Mouse (Mus musculus): ENCODE measurements at regions not wholly inside any gene's neighbourhood (a gene's known extent, or its start where the extent isn't known, plus 50 kb on each side); places are given as distances from the start of the nearest gene placed in this dataset.

DNA sequence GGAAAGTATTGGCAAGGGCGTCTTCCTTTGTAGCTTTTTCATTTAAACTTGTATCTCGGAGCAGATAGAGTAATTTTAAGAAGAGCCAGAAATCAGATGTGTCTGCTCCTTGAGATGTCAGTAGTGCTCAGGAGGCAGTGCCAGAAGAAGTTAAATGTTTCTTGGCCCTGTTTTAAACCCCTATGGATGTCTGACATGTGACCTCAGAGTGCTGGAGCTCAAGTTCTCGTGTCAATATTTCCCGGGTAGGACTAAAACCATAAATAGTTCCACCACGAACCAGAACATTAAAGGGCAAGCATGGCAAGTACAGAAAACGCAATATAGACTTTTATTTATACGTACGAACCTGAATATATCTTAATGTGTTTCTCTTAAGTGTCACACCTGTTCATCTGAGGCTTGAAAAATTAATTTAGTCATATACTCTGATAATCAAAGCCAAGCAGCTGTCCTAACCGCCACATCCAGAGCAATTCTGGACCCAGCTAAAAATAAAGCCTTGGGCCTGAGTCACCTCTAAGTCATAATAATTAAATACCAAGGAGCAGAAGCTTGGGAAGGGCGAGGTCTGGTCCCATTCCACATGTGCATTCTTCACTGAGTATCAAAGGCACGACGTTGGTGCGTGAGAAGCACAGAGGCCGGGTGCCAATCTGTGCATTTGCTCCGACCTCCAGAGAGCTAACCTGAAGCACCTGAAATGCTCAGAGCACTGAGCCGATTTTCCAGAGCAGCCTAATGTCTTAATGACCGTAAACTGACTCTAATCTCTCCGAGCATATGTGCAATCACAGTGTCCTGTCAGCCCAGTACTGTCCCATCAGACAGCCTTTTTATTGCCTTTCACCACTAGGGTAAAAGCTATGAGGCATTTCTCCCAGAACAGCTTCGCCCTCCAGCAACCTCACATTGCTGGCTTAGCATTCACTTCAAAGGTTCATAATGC is 139.8 kb downstream of the Hs3st3b1 start:
- intact Hi-C loops (cut with DNase I): no loop called here
- no peak for DNase-seq (ENCODE audit: low spot score in 2 of 2)

DNA sequence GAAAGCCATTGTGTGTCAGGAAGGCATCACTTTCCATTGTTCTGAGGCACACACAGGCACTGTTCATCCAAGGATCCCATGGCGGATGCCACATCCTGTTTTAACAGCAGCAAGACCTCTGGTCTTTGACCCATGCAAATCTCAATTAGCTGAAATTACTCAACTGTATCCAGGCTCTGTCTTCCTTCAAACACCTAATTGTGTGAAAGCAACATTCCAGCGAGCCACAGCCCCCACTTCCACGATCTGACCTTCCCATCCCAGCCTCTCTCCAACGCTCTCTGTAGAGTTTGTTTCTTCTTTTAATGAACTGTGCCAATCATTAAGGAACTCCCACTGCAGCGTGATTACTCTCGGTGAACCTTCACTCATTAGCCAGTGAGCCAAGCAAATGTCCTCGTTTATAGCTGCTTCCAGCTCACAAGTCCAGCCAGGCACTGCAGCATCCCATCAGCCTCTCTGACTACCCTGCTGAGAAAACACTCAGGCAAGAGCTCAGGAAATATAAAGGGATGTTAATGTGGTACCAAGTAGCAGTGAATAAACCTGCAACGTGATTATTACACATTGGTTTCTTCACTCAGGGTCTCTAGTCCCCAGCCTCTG is 136.7 kb downstream of the Hs3st3b1 start:
- intact Hi-C loops (cut with DNase I): no loop called here
- DNase-seq (ENCODE audit: low spot score in 2 of 2): no peak

DNA sequence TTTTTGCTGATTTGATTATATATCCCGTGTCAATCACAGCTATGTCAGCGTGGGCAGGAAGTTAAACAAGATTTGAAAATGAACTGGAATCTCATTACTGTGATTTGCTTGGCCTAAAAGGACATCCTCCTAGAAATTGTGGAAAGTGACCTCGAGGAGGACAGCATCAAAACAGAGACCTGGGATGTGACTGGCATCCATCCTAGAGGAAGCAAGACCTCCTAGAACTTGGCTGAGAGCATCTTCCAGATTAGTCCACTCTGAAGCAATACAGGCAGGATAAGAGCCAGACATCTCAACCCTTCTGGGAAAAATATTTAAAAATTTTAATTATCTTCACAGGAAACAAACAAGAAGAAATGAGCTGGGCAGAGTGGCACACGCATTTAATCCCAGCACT is 136.1 kb downstream of the Hs3st3b1 start:
- DNase-seq (ENCODE audit: low spot score in 2 of 2): no peak
- intact Hi-C loops (cut with DNase I): no loop called here

DNA sequence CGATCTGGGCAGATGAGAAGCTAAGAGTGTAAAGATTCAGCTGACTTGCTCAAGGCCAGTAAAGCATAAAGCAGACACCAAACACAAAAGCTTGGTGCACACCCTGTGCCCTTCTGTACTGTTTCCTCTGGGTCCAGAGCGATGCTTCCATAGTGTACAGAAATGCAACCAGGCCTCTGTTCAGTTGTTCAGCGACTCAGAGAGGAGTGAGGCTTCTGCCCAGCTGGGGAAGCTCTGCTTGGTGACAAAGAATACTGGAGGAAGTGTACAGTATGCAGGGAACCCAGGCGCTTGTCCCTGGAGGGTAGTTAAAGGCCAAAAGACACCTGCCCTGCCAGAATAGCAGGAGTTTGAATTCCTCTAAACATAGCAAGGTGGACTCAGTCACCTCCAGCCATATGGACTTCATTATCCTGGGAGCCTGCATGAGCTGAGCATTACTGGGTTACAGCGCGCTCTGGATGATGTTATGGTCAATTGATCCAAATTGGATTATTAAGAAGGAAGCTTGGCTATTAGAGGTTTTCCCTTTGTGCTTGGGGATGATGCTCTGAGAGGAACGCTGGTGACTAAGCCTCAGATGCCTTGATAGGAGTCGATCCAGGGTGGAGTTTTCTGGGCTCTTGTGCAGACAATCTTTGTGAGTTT is 132.5 kb downstream of the Hs3st3b1 start:
- intact Hi-C loops (cut with DNase I): no loop called here
- DNase-seq (ENCODE audit: low spot score in 2 of 2): peak in 1 of 2 experiments; percentile 14

DNA sequence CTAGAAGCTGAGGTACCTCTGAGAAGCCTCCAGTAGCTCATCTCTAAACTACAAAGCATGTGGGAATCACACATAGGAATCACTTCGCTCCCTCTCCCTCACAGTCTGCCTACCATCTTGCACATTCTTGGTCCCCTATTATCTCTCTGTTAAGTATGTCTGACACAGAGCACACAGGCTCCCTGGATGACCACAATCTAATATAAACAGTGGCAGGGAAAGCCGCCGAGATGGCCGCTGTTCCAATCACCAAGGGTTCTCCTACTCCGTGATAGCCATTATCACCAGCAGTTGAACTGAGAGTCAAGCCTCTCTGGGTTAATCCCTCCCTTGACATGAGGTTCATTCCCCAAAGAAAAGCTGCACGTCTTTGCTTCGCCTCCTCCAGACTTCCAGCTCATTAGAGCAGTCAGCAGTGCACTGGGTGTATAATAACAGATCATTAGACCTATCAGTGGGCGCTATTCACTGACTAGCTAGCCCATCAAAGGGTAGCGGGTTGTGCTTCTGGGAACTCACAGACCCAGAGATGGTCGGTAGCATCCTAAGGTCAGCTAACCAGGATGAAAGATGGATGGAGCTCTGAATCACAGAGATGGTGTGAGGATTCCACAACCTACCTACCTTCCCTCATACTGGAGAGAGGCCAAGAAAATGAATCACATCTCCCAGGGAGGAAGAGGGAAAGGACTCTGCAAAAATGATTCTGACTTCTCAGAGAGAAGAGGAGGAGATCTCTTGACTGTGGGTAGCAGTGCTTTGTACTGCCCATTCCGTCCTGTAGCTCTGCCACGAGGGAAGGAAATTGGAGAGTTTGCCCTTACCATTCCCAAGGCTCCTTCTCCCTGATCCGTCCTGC is 130.9 kb downstream of the Hs3st3b1 start:
- no peak for DNase-seq (ENCODE audit: low spot score in 2 of 2)
- intact Hi-C loops (cut with DNase I): no loop called here

DNA sequence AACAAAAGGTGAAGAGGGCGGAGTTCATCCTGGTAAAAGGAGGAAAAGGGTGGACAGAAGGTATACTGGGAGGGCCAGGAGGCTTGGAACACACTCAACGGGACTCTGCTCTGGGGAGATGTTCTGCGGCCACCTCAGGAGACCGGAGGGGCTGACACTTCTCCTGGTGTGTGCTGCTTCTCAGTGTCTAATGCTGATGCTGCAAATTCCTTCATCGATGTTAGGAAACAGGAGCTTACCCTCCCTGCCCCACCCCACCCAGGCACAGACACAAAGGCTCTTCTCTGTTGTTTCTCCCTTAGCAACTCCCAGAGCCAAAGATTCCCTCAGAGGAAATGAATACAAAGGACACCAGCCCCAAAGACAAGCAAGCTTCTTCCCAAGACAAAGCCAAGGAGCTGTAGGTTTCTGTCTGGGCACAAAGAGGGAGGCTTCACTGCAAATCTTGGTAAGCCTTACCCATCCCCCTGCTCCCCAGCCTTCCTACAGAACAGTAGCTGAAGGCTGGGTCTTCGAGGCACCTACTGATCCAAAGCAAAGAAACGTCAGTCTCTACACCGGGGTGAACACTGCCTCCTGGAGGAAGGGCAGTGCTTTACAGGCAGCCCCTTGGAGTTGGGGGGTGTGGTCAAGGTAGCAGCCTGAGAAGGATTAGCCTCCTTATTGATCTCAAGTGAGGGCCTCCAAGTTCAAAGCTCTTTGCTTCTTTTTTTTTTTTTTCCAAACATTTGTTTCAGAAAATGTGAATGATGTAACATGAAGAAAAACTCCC is 128.2 kb downstream of the Hs3st3b1 start:
- intact Hi-C loops (cut with DNase I): no loop called here
- DNase-seq (ENCODE audit: low spot score in 2 of 2): no peak

DNA sequence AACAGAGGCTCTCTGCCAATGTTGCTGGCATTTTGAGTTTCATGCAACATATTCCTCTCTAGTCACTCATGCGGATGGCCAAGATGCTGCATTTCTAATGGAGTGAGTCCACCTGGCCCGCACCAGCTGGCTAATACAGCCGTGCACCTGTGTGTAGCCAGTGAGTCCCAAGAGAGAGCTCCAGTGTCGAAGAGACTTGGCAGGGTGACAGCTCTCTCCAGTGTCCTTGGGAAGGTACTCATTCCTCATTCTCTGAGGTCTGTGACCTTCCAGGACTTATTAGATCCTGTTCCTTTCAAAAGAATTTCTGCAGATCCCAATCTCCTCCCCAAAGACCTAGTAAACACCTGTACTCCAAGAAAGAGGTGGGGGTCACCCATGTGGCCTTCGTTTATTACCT is 109.9 kb downstream of the Hs3st3b1 start:
- intact Hi-C loops (cut with DNase I): no loop called here
- DNase-seq (ENCODE audit: low spot score in 2 of 2): no peak

DNA sequence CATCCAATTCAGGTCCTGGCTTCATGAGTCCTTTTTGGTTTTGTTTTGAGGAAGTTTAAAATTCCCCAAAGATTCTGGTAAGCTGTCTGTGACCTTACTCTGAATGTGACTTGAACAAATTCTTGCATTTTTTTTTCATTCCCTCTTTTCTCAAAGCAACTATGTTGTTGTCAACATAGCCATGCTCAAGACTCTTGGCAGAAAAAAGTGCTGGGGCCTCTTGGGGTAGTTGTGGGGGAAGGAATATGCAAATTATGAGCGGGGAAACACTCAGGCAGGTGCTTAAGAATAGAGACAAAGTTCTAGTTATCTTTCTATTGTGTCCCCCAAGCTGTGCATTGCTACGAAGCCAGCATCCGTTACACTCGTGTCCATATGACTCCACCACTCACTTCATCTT is 99.2 kb downstream of the Hs3st3b1 start:
- DNase-seq (ENCODE audit: low spot score in 2 of 2): no peak
- intact Hi-C loops (cut with DNase I): no loop called here

DNA sequence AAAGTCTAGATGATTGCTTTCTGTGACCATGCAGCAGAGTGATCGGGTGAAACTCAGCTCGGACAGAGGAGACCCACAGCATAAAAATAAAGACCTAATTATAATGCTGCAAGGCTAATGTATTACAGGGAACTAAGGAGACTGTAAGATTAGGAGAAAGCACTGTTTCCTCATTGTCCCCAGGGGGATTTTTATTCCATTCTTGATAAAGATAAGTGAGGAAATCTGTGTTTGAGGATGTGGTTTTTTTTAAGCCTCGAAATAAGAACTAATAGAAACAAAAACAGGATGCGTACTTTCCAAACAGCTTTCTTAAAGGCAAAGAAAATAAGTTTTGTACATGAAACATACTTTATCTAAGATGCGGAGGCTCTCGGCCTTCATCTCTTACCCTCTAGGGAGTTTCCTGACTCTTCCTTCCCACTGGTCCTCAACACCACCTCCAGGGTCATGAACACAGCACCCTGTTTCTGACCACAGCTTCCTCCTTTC is 94.8 kb downstream of the Hs3st3b1 start:
- intact Hi-C loops (cut with DNase I): no loop called here
- no peak for DNase-seq (ENCODE audit: low spot score in 2 of 2)

DNA sequence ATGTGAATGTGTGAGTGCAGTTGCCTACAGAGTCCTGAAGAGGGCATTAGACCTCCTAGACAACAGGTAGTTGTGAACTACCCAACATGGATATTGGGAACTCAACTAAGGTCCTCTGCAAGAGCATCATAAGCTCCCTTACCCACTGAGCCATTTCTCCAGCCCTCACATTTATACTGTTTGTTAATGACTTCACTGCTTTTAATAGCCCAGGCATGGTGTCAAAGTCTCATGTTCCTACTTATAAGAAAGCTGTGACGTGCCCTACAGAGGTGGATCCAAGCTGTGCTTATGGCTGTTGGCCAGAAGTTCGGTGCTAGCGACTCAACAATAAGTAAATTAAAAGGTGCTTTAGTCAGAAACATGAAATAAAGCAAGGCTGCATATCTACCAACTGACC is 88.6 kb downstream of the Hs3st3b1 start:
- DNase-seq (ENCODE audit: low spot score in 2 of 2): no peak
- intact Hi-C loops (cut with DNase I): no loop called here

DNA sequence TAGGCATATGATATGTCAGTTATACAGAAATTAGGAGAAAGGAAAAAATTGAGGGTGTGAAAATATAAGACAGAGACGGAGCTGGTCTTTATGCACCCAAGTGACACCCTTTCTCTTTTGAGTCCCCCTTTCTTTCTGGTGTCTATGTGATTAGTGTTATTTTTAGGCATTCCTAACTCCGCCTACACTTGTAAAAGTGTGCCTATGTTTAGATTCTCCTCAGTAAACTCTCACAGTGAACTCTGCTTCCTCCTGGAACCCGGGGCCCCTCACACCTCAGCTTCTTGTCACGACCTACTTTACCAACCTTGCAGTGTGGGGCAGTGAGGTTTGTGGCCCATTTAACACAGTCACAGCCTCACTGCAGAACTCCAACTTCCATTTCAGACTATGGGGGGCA is 88.0 kb downstream of the Hs3st3b1 start:
- no peak for DNase-seq (ENCODE audit: low spot score in 2 of 2)
- intact Hi-C loops (cut with DNase I): no loop called here

DNA sequence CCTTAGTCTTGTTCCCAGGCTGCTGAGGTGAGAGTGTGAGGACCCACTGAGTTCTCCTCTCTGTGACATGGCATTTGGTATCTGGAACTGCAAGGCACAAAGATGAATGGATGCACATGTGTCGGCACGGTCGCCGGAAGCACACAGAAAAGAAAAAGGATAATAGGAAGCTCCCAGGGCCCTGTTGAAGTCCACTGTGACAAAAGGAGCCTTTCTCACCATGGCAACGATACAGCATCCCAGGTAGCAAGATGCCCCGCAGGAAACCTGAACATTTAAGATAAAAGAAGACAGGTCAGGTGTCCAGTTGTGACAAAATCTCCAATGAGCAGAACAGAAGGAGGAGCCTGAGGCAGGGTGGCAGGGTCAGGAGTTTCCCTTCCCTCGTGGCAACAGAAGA is 87.5 kb downstream of the Hs3st3b1 start:
- DNase-seq (ENCODE audit: low spot score in 2 of 2): no peak
- intact Hi-C loops (cut with DNase I): no loop called here

Data from left cerebral cortex, postnatal 14 days (tissue).